Mouse (Mus musculus) forebrain, embryonic 14.5 days (tissue): Measurements from ENCODE around the gene Tns3. TPM values are rescaled to one million over a fixed set of nuclear protein-coding genes. Genes with fewer than 3 reads are reported as not detected.
A peak's percentile ranks its signal among the peaks of the same experiment; 100 is the strongest.

Experiments
- ATAC-seq: fragments of 200-750 bp; cut with Nextera tagmentation; 2 replicates; pipeline ENCODE4 v1.8.0; 2017; ENCODE audit warnings: mild to moderate bottlenecking, moderate library complexity
- DNase-seq: peaks from one replicate; pipeline ENCODE4 v3.0.0-alpha.2; 2015; ENCODE audit warnings: low spot score
- H3K27ac ChIP-seq: fragments of 300-500 bp; sonication (generic); 2 replicates; pipeline ENCODE4 v1.5.1; 2014; ENCODE audit warnings: low read depth, mild to moderate bottlenecking, control low read depth, low read length, moderate library complexity
- H3K27me3 ChIP-seq: fragments of 300-500 bp; sonication (generic); replicated peaks from 2 replicates; pipeline ENCODE4 v1.6.1; 2014; ENCODE audit warnings: low read length, control low read depth, mixed read lengths; ENCODE audit not compliant: control insufficient read depth, insufficient read depth
- H3K36me3 ChIP-seq: fragments of 300-500 bp; sonication (generic); 2 replicates; pipeline ENCODE4 v1.6.1; 2014; ENCODE audit warnings: low read length, control low read depth; ENCODE audit not compliant: control insufficient read depth, insufficient read depth
- H3K4me1 ChIP-seq: fragments of 300-500 bp; sonication (generic); 2 replicates; pipeline ENCODE4 v1.6.1; 2014; ENCODE audit warnings: antibody characterized with exemption, low read length, control low read depth; ENCODE audit not compliant: control insufficient read depth, insufficient read depth
- H3K4me2 ChIP-seq: fragments of 300-500 bp; sonication (generic); 2 replicates; pipeline ENCODE4 v1.6.1; 2014; ENCODE audit warnings: mild to moderate bottlenecking, control low read depth, low read length
- H3K4me3 ChIP-seq: fragments of 300-500 bp; sonication (generic); 2 replicates; pipeline ENCODE4 v1.5.1; 2014; ENCODE audit warnings: low read depth, low read length, control low read depth
- H3K9ac ChIP-seq: fragments of 300-500 bp; sonication (generic); 2 replicates; pipeline ENCODE4 v1.6.1; 2014; ENCODE audit warnings: mild to moderate bottlenecking, low read length, control low read depth, moderate library complexity
- H3K9me3 ChIP-seq: fragments of 300-500 bp; sonication (generic); replicated peaks from 2 replicates; pipeline ENCODE4 v1.6.1; 2016; ENCODE audit warnings: low read length, control low read depth, mixed read lengths; ENCODE audit not compliant: control insufficient read depth
- WGBS: fragments of 180-500 bp; shearing (Covaris S2); extraction: QIAGEN DNeasy Blood & Tissue Kit; methylation state at CpG from one replicate; pipeline ENCODE4 v1.1.7; 2014; 5-methylcytosine and 5-hydroxymethylcytosine counted together
- polyA plus RNA-seq: library from polyadenylated mRNA; unstranded; fragments of >200 nt; fragmentation: Nextera tagmentation; extraction: Ambion mirVana; gene quantifications from 2 replicates; pipeline ENCODE4 v1.2.1, GENCODE M21; 2014

The Tns3 gene
- polyA plus RNA-seq, 1 experiment from 2014 or later, result 4.4 TPM

- Histone ChIP-seq H3K36me3 (no peaks in the 10 kb centered on the region), H3K4me2 (no peak overlapping the region), H3K4me1 (no peaks in the 10 kb centered on the region), H3K9me3 (no peaks in the 10 kb centered on the region), H3K9ac (no peak overlapping the region), H3K4me3 (no peak overlapping the region), H3K27me3 (no peaks in the 10 kb centered on the region), H3K27ac (no peak overlapping the region)
- ATAC-seq, result no peak
- no peak for DNase-seq
- 92% methylated on average over 2 of the region's 2 CpGs for WGBS
These were observed 20.1 kb downstream of the Tns3 start for GRCm38 (mm10) chr11:8644272-8644671.

- Histone ChIP-seq H3K27ac (no peak overlapping the region), H3K9me3 (no peaks in the 10 kb centered on the region), H3K27me3 (no peaks in the 10 kb centered on the region), H3K9ac (no peak overlapping the region), H3K4me1 (no peaks in the 10 kb centered on the region), H3K4me2 (no peak overlapping the region), H3K36me3 (no peaks in the 10 kb centered on the region), H3K4me3 (no peak overlapping the region)
- ATAC-seq, result no peak
- WGBS, result 33% methylated on average over 10 of the region's 10 CpGs
- DNase-seq, result no peak
These were observed 22.6 kb downstream of the Tns3 start for GRCm38 (mm10) chr11:8641634-8642277.

GRCm38 (mm10) chr11:8639726-8640125 lies 24.6 kb downstream of the Tns3 start:
- Histone ChIP-seq H3K4me1 (no peaks in the 10 kb centered on the region), H3K36me3 (no peaks in the 10 kb centered on the region), H3K4me3 (no peak overlapping the region), H3K9me3 (no peaks in the 10 kb centered on the region), H3K4me2 (no peak overlapping the region), H3K27ac (no peak overlapping the region), H3K9ac (no peak overlapping the region), H3K27me3 (no peaks in the 10 kb centered on the region)
- ATAC-seq (no peak), DNase-seq (no peak)
- WGBS, result 94% methylated on average over 16 of the region's 16 CpGs

- DNase-seq, result peak; percentile 37
- 0 out of 2 replicates have a peak, but pooled peaks have one; percentile 47 for ATAC-seq
- H3K27ac ChIP-seq, result no peak overlapping the region
- H3K4me2 ChIP-seq, result no peak overlapping the region
- H3K9ac ChIP-seq, result no peak overlapping the region
- no peaks in the 10 kb centered on the region for H3K9me3 ChIP-seq
- 90% methylated on average over 6 of the region's 6 CpGs for WGBS
- no peaks in the 10 kb centered on the region for H3K36me3 ChIP-seq
- no peaks in the 10 kb centered on the region for H3K4me1 ChIP-seq
- no peaks in the 10 kb centered on the region for H3K27me3 ChIP-seq
- no peak overlapping the region for H3K4me3 ChIP-seq
These were observed 25.2 kb downstream of the Tns3 start for GRCm38 (mm10) chr11:8639007-8639718.

- Histone ChIP-seq H3K36me3 (no peaks in the 10 kb centered on the region), H3K4me2 (no peak overlapping the region), H3K27ac (no peak overlapping the region), H3K9me3 (no peaks in the 10 kb centered on the region), H3K27me3 (no peaks in the 10 kb centered on the region), H3K9ac (no peak overlapping the region), H3K4me3 (no peak overlapping the region), H3K4me1 (no peaks in the 10 kb centered on the region)
- DNase-seq, result no peak
- 85% methylated on average over 10 of the region's 10 CpGs for WGBS
- no peak for ATAC-seq
These were observed 26.6 kb downstream of the Tns3 start for GRCm38 (mm10) chr11:8637469-8638447.

GRCm38 (mm10) chr11:8636680-8637079 lies 27.7 kb downstream of the Tns3 start:
- H3K27me3 ChIP-seq, result no peaks in the 10 kb centered on the region
- no peaks in the 10 kb centered on the region for H3K4me1 ChIP-seq
- no peak overlapping the region for H3K4me2 ChIP-seq
- H3K9me3 ChIP-seq, result no peaks in the 10 kb centered on the region
- WGBS, result 84% methylated on average over 1 of the region's 1 CpGs
- ATAC-seq (no peak), DNase-seq (no peak)
- H3K27ac ChIP-seq, result no peak overlapping the region
- no peak overlapping the region for H3K9ac ChIP-seq
- H3K36me3 ChIP-seq, result no peaks in the 10 kb centered on the region
- H3K4me3 ChIP-seq, result no peak overlapping the region

GRCm38 (mm10) chr11:8635778-8636177 lies 28.6 kb downstream of the Tns3 start:
- Histone ChIP-seq H3K4me1 (no peaks in the 10 kb centered on the region), H3K9me3 (no peaks in the 10 kb centered on the region), H3K27ac (no peak overlapping the region), H3K4me3 (no peak overlapping the region), H3K4me2 (no peak overlapping the region), H3K36me3 (no peaks in the 10 kb centered on the region), H3K9ac (no peak overlapping the region), H3K27me3 (no peaks in the 10 kb centered on the region)
- DNase-seq (no peak), ATAC-seq (no peak)
- WGBS, result 81% methylated on average over 3 of the region's 3 CpGs

- no peak overlapping the region for H3K4me3 ChIP-seq
- no peaks in the 10 kb centered on the region for H3K9me3 ChIP-seq
- H3K9ac ChIP-seq, result no peak overlapping the region
- no peak overlapping the region for H3K4me2 ChIP-seq
- ATAC-seq (no peak), DNase-seq (no peak)
- H3K27ac ChIP-seq, result no peak overlapping the region
- H3K27me3 ChIP-seq, result no peaks in the 10 kb centered on the region
- no peaks in the 10 kb centered on the region for H3K4me1 ChIP-seq
- 77% methylated on average over 7 of the region's 7 CpGs for WGBS
- H3K36me3 ChIP-seq, result no peaks in the 10 kb centered on the region
These were observed 29.5 kb downstream of the Tns3 start for GRCm38 (mm10) chr11:8634728-8635410.
